Mouse (Mus musculus): ENCODE results near the gene Anapc11. TPM values are rescaled to one million over a fixed set of nuclear protein-coding genes. Genes with fewer than 3 reads are reported as not detected.

Gene Anapc11
- polyA plus RNA-seq, 1 experiment from 2014 or later, result 201 TPM

GRCm38 (mm10) chr11:120615606-120616203 lies 17.5 kb downstream of the Anapc11 start:
- no peak for ATAC-seq (replicated peaks; ENCODE audit: insufficient number of reproducible peaks, low FRiP score, low TSS enrichment)
- Histone ChIP-seq H3K36me3 (ENCODE audit: control insufficient read depth, insufficient read depth, low read length) (peaks cover 31% of the 10 kb centered on the region), H3K4me2 (no peak overlapping the region), H3K27me3 (ENCODE audit: control insufficient read depth, insufficient read depth, low read length) (no peaks in the 10 kb centered on the region), H3K4me3 (ENCODE audit: low read depth, low read length) (no peak overlapping the region), H3K4me1 (ENCODE audit: control insufficient read depth, insufficient read depth, low read length) (peaks cover 12% of the 10 kb centered on the region), H3K9ac (ENCODE audit: low read depth, low read length) (no peak overlapping the region; the same call in 1 of the 2 replicates), H3K27ac (ENCODE audit: low read depth, low read length) (no peak overlapping the region), H3K9me3 (replicated peaks; ENCODE audit: control insufficient read depth, low read length) (no peaks in the 10 kb centered on the region)
- 92% methylated on average over 11 of the region's 11 CpGs for WGBS (ENCODE audit: insufficient replicate concordance)

GRCm38 (mm10) chr11:120616617-120617294 lies 18.5 kb downstream of the Anapc11 start:
- peaks cover 27% of the 10 kb centered on the region for H3K36me3 ChIP-seq (ENCODE audit: control insufficient read depth, insufficient read depth, low read length)
- WGBS (ENCODE audit: insufficient replicate concordance), result 31% methylated on average over 4 of the region's 4 CpGs
- H3K4me3 ChIP-seq (ENCODE audit: low read depth, low read length), result peak overlapping the region; percentile 82
- peak overlapping the region; percentile 93 for H3K4me2 ChIP-seq
- no peaks in the 10 kb centered on the region for H3K9me3 ChIP-seq (replicated peaks; ENCODE audit: control insufficient read depth, low read length)
- peak overlapping the region; percentile 86 for H3K9ac ChIP-seq (ENCODE audit: low read depth, low read length)
- peak overlapping the region; percentile 64 for H3K27ac ChIP-seq (ENCODE audit: low read depth, low read length)
- no peak for ATAC-seq (replicated peaks; ENCODE audit: insufficient number of reproducible peaks, low FRiP score, low TSS enrichment)
- no peaks in the 10 kb centered on the region for H3K27me3 ChIP-seq (ENCODE audit: control insufficient read depth, insufficient read depth, low read length)
- H3K4me1 ChIP-seq (ENCODE audit: control insufficient read depth, insufficient read depth, low read length), result peaks cover 12% of the 10 kb centered on the region

GRCm38 (mm10) chr11:120617519-120618112 lies 19.4 kb downstream of the Anapc11 start, which contains the start of gene Pcyt2:
Pcyt2 (minus strand) TSS chr11:120617936.
- peak within 1 kb of the TSS; percentile 64 for H3K27ac ChIP-seq (ENCODE audit: low read depth, low read length)
- ATAC-seq (replicated peaks; ENCODE audit: insufficient number of reproducible peaks, low FRiP score, low TSS enrichment), result peak; percentile 93
- peak within 1 kb of the TSS; percentile 86 for H3K9ac ChIP-seq (ENCODE audit: low read depth, low read length)
- H3K4me3 ChIP-seq (ENCODE audit: low read depth, low read length), result peak within 1 kb of the TSS; percentile 82
- H3K36me3 ChIP-seq (ENCODE audit: control insufficient read depth, insufficient read depth, low read length), result peaks cover 22% of the 10 kb centered on the region
- peak within 1 kb of the TSS; percentile 93 for H3K4me2 ChIP-seq
- peaks cover 12% of the 10 kb centered on the region for H3K4me1 ChIP-seq (ENCODE audit: control insufficient read depth, insufficient read depth, low read length)
- WGBS (ENCODE audit: insufficient replicate concordance), result 1% methylated on average over 56 of the region's 56 CpGs
- H3K27me3 ChIP-seq (ENCODE audit: control insufficient read depth, insufficient read depth, low read length), result no peaks in the 10 kb centered on the region
- H3K9me3 ChIP-seq (replicated peaks; ENCODE audit: control insufficient read depth, low read length), result no peaks in the 10 kb centered on the region

- Histone ChIP-seq H3K27ac (ENCODE audit: low read depth, low read length) (no peak overlapping the region), H3K27me3 (ENCODE audit: control insufficient read depth, insufficient read depth, low read length) (no peaks in the 10 kb centered on the region), H3K9me3 (replicated peaks; ENCODE audit: control insufficient read depth, low read length) (no peaks in the 10 kb centered on the region), H3K4me3 (ENCODE audit: low read depth, low read length) (no peak overlapping the region), H3K4me1 (ENCODE audit: control insufficient read depth, insufficient read depth, low read length) (peaks cover 14% of the 10 kb centered on the region), H3K9ac (ENCODE audit: low read depth, low read length) (no peak overlapping the region), H3K4me2 (no peak overlapping the region), H3K36me3 (ENCODE audit: control insufficient read depth, insufficient read depth, low read length) (peaks cover 16% of the 10 kb centered on the region; the same call in 1 of the 2 replicates)
- no peak for ATAC-seq (replicated peaks; ENCODE audit: insufficient number of reproducible peaks, low FRiP score, low TSS enrichment)
- 88% methylated on average over 25 of the region's 25 CpGs for WGBS (ENCODE audit: insufficient replicate concordance)
These were observed 20.7 kb downstream of the Anapc11 start for GRCm38 (mm10) chr11:120618619-120619535.

- peaks cover 16% of the 10 kb centered on the region; the same call in 1 of the 2 replicates for H3K36me3 ChIP-seq (ENCODE audit: control insufficient read depth, insufficient read depth, low read length)
- peaks cover 21% of the 10 kb centered on the region for H3K4me1 ChIP-seq (ENCODE audit: control insufficient read depth, insufficient read depth, low read length)
- no peaks in the 10 kb centered on the region for H3K9me3 ChIP-seq (replicated peaks; ENCODE audit: control insufficient read depth, low read length)
- H3K4me2 ChIP-seq, result no peak overlapping the region
- no peak overlapping the region for H3K4me3 ChIP-seq (ENCODE audit: low read depth, low read length)
- ATAC-seq (replicated peaks; ENCODE audit: insufficient number of reproducible peaks, low FRiP score, low TSS enrichment), result no peak
- no peak overlapping the region for H3K9ac ChIP-seq (ENCODE audit: low read depth, low read length)
- H3K27me3 ChIP-seq (ENCODE audit: control insufficient read depth, insufficient read depth, low read length), result no peaks in the 10 kb centered on the region
- no peak overlapping the region for H3K27ac ChIP-seq (ENCODE audit: low read depth, low read length)
- WGBS (ENCODE audit: insufficient replicate concordance), result 93% methylated on average over 14 of the region's 14 CpGs
These were observed 22.0 kb downstream of the Anapc11 start for GRCm38 (mm10) chr11:120620195-120620594.

- Histone ChIP-seq H3K4me3 (ENCODE audit: low read depth, low read length) (no peak overlapping the region), H3K27me3 (ENCODE audit: control insufficient read depth, insufficient read depth, low read length) (no peaks in the 10 kb centered on the region), H3K4me1 (ENCODE audit: control insufficient read depth, insufficient read depth, low read length) (peaks cover 19% of the 10 kb centered on the region), H3K36me3 (ENCODE audit: control insufficient read depth, insufficient read depth, low read length) (peaks cover 16% of the 10 kb centered on the region; the same call in 1 of the 2 replicates), H3K9ac (ENCODE audit: low read depth, low read length) (no peak overlapping the region), H3K9me3 (replicated peaks; ENCODE audit: control insufficient read depth, low read length) (no peaks in the 10 kb centered on the region), H3K27ac (ENCODE audit: low read depth, low read length) (no peak overlapping the region), H3K4me2 (no peak overlapping the region)
- 88% methylated on average over 6 of the region's 6 CpGs for WGBS (ENCODE audit: insufficient replicate concordance)
- ATAC-seq (replicated peaks; ENCODE audit: insufficient number of reproducible peaks, low FRiP score, low TSS enrichment), result no peak
These were observed 24.6 kb downstream of the Anapc11 start for GRCm38 (mm10) chr11:120622805-120623204.

- Histone ChIP-seq H3K36me3 (ENCODE audit: control insufficient read depth, insufficient read depth, low read length) (peaks cover 19% of the 10 kb centered on the region; the same call in 1 of the 2 replicates), H3K27ac (ENCODE audit: low read depth, low read length) (peak overlapping the region; percentile 84), H3K27me3 (ENCODE audit: control insufficient read depth, insufficient read depth, low read length) (no peaks in the 10 kb centered on the region), H3K4me3 (ENCODE audit: low read depth, low read length) (peak overlapping the region; percentile 99), H3K9ac (ENCODE audit: low read depth, low read length) (peak overlapping the region; percentile 86), H3K4me2 (peak overlapping the region; percentile 94), H3K9me3 (replicated peaks; ENCODE audit: control insufficient read depth, low read length) (no peaks in the 10 kb centered on the region), H3K4me1 (ENCODE audit: control insufficient read depth, insufficient read depth, low read length) (peaks cover 17% of the 10 kb centered on the region)
- ATAC-seq (replicated peaks; ENCODE audit: insufficient number of reproducible peaks, low FRiP score, low TSS enrichment), result peak; percentile 76
- 12% methylated on average over 30 of the region's 30 CpGs for WGBS (ENCODE audit: insufficient replicate concordance)
These were observed 25.9 kb downstream of the Anapc11 start for GRCm38 (mm10) chr11:120623961-120624679.

Measured in heart, embryonic 11.5 days (tissue).